Mouse (Mus musculus) lung, postnatal 0 days (tissue): ENCODE measurements at regions not wholly inside any gene's neighbourhood (a gene's known extent, or its start where the extent isn't known, plus 50 kb on each side); places are given as distances from the start of the nearest gene placed in this dataset.

ENCODE experiments used
- CTCF ChIP-seq: IDR thresholded peaks from 2 replicates; pipeline ENCODE4 v1.5.1; 2016; ENCODE audit warnings: antibody characterized with exemption, mild to moderate bottlenecking
- EP300 ChIP-seq: IDR thresholded peaks from 2 replicates; pipeline ENCODE4 v1.6.1; 2016; ENCODE audit warnings: antibody characterized with exemption, mild to moderate bottlenecking, control low read depth

DNA sequence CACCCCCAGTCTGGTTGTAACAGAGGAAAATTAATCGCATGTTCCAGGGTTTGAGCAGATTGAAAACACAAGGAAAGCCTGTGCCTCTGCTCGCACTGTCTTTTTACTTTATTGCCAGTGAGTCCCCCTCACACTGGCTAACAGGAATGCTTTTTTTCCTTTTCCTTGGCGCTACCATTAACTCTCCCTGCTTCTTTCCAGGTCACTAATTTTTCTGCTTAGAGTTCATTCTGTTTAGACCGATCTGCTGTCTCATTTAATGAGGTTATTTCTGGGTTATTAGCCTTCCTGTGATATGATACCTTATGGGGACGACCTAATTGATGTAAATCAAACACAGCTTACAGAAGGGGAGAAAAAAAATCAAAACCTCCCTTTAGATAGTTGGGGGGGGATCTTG lies 429.0 kb upstream of the Tshz3 start:
- TF ChIP-seq CTCF (no peak), EP300 (no peak)
